Mouse (Mus musculus) liver, postnatal 0 days (tissue): ENCODE results near the gene Mmp14. TPM values are rescaled to one million over a fixed set of nuclear protein-coding genes. Genes with fewer than 3 reads are reported as not detected.

ENCODE experiments used
- ATAC-seq: fragments of 200-750 bp; cut with Nextera tagmentation; 2 replicates; pipeline ENCODE4 v1.8.0; 2017; ENCODE audit warnings: mild to moderate bottlenecking, moderate library complexity
- DNase-seq: peaks from one replicate; pipeline ENCODE4 v3.0.0-alpha.2; 2016
- H3K27ac ChIP-seq: fragments of 300-500 bp; sonication (generic); 2 replicates; pipeline ENCODE4 v1.5.1; 2014; ENCODE audit warnings: antibody characterized with exemption, moderate library complexity, mild to moderate bottlenecking, low read depth
- H3K27me3 ChIP-seq: fragments of 300-500 bp; sonication (generic); 2 replicates; pipeline ENCODE4 v1.6.1; 2014; ENCODE audit warnings: low read length, control low read depth, mixed read lengths; ENCODE audit not compliant: insufficient read depth
- H3K36me3 ChIP-seq: fragments of 300-500 bp; sonication (generic); replicated peaks from 2 replicates; pipeline ENCODE4 v1.6.1; 2014; ENCODE audit warnings: mild to moderate bottlenecking, control low read depth, low read length, moderate library complexity, mixed read lengths; ENCODE audit not compliant: insufficient read depth
- H3K4me1 ChIP-seq: fragments of 300-500 bp; sonication (generic); 2 replicates; pipeline ENCODE4 v1.6.1; 2014; ENCODE audit warnings: antibody characterized with exemption, mild to moderate bottlenecking, control low read depth; ENCODE audit not compliant: insufficient read depth
- H3K4me2 ChIP-seq: fragments of 300-500 bp; sonication (generic); 2 replicates; pipeline ENCODE4 v1.6.1; 2014; ENCODE audit warnings: low read depth, mild to moderate bottlenecking, low read length, moderate library complexity, mixed read lengths
- H3K4me3 ChIP-seq: fragments of 300-500 bp; sonication (generic); 2 replicates; pipeline ENCODE4 v1.5.1; 2014; ENCODE audit warnings: low read depth, low read length
- H3K9ac ChIP-seq: fragments of 300-500 bp; sonication (generic); replicated peaks from 2 replicates; pipeline ENCODE4 v1.6.1; 2014; ENCODE audit warnings: mild to moderate bottlenecking, moderate library complexity
- H3K9me3 ChIP-seq: fragments of 300-500 bp; sonication (generic); 2 replicates; pipeline ENCODE4 v1.6.1; 2016; ENCODE audit warnings: mild to moderate bottlenecking, control low read depth, low read length, mixed read lengths
- CTCF ChIP-seq: sonication (generic); IDR thresholded peaks from 2 replicates; pipeline ENCODE4 v1.5.1; 2016; ENCODE audit warnings: antibody characterized with exemption, low read depth
- EP300 ChIP-seq: IDR thresholded peaks from 2 replicates; pipeline ENCODE4 v1.6.1; 2016; ENCODE audit warnings: antibody characterized with exemption, low read depth, mild to moderate bottlenecking
- WGBS: fragments of 180-500 bp; shearing (Covaris S2); extraction: QIAGEN DNeasy Blood & Tissue Kit; methylation state at CpG from one replicate; pipeline ENCODE4 v1.1.7; 2014; ENCODE audit not compliant: insufficient replicate concordance; 5-methylcytosine and 5-hydroxymethylcytosine counted together
- polyA plus RNA-seq: library from polyadenylated mRNA; unstranded; fragments of >200 nt; fragmentation: Nextera tagmentation; extraction: Ambion mirVana; gene quantifications from 2 replicates; pipeline ENCODE4 v1.2.1, GENCODE M21; 2015

Mmp14 gene
- polyA plus RNA-seq, 1 experiment from 2014 or later, result 38.1 TPM

DNA sequence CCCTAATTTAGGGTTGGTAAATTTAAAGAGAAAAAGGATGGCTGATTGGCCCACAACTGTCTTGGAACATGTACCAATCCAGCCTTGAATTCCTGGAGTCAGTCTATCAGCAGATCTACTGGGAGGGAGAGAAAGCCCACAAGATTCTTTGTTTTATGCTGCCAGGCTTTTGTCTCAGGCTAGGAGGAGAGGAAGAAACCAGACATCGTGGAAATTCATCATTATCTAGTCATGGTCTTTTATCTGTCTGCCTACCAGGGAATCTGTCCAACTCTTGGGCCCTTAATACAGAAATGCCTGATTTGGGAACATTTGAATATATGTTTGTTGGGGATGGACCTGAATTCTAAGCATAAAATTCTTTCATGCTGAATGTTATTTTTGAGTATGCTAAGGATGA lies 5.9 kb upstream of the Mmp14 start:
- Histone ChIP-seq H3K9me3 (no peaks in the 10 kb centered on the region), H3K27me3 (no peaks in the 10 kb centered on the region), H3K36me3 (peaks cover 4% of the 10 kb centered on the region), H3K4me1 (peaks cover 50% of the 10 kb centered on the region), H3K27ac (peak overlapping the region; percentile 70; the same call in 1 of the 2 replicates), H3K9ac (no peak overlapping the region), H3K4me2 (peak overlapping the region; percentile 94), H3K4me3 (0 out of 2 replicates have a peak overlapping the region, but pooled peaks have one; percentile 77)
- 48% methylated on average over 1 of the region's 1 CpGs for WGBS
- ATAC-seq (no peak), DNase-seq (no peak)
- no peak for TF ChIP-seq CTCF
- TF ChIP-seq EP300, result no peak

DNA sequence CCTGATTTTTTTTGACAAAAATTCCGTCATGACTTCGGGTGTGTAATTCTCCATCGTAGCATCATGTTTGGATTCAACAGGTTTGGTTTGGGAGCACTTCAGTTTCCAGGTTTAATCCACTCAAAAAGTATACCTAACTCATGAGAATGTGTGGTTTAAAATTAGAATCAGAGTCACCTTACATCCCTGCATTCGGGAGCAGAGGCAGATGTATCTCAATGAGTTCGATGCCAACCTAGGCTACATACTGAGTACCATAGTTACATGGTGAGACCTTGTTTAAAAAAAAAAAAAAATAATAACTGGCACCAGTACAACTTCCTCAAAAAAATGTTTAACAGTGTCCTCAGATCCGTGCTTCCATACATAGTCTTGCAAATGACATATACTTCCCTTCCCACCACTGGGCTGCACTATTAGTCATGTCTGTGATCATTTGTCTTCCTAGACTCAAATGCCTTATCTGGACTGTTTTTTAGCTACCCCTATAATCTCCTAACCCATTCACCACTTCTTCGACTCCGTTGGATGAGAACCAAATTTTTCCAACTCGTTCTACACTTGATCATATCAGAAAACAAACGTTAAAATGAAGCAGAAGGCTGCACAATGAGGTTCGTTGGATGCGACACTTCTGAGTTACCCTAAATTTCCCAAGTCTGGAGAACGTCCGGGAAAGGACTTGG lies 5.3 kb upstream of the Mmp14 start:
- ATAC-seq, result peak; percentile 33
- WGBS, result 28% methylated on average over 14 of the region's 14 CpGs
- Histone ChIP-seq H3K27me3 (no peaks in the 10 kb centered on the region), H3K4me1 (peaks cover 54% of the 10 kb centered on the region), H3K4me3 (peak overlapping the region; percentile 77), H3K9me3 (no peaks in the 10 kb centered on the region), H3K27ac (peak overlapping the region; percentile 87), H3K36me3 (peaks cover 4% of the 10 kb centered on the region), H3K4me2 (peak overlapping the region; percentile 94), H3K9ac (peak overlapping the region; percentile 81)
- no peak for DNase-seq
- TF ChIP-seq CTCF (no peak), EP300 (no peak)

GRCm38 (mm10) chr14:54426689-54427398 lies 4.6 kb upstream of the Mmp14 start, which contains the start of gene Mrpl52:
Gene Mrpl52, plus strand, starts transcription at chr14:54426909.
- WGBS, result under 1% methylated on average over 48 of the region's 48 CpGs
- peaks cover 58% of the 10 kb centered on the region for H3K4me1 ChIP-seq
- peak within 1 kb of the TSS; percentile 77 for H3K4me3 ChIP-seq
- ATAC-seq, result peak; percentile 77
- TF ChIP-seq CTCF (no peak), EP300 (peak; percentile 79)
- peak within 1 kb of the TSS; percentile 94 for H3K4me2 ChIP-seq
- H3K36me3 ChIP-seq, result peaks cover 4% of the 10 kb centered on the region
- peaks cover 1% of the 10 kb centered on the region; the same call in 1 of the 2 replicates for H3K27me3 ChIP-seq
- no peaks in the 10 kb centered on the region for H3K9me3 ChIP-seq
- DNase-seq, result peak; percentile 94
- peak within 1 kb of the TSS; percentile 81 for H3K9ac ChIP-seq
- H3K27ac ChIP-seq, result peak within 1 kb of the TSS; percentile 87

- TF ChIP-seq CTCF (no peak), EP300 (no peak)
- H3K4me3 ChIP-seq, result peak overlapping the region; percentile 77
- no peak overlapping the region for H3K27ac ChIP-seq
- H3K4me1 ChIP-seq, result peaks cover 64% of the 10 kb centered on the region
- H3K36me3 ChIP-seq, result peaks cover 4% of the 10 kb centered on the region
- ATAC-seq (no peak), DNase-seq (no peak)
- WGBS, result 79% methylated on average over 7 of the region's 7 CpGs
- peaks cover 6% of the 10 kb centered on the region; the same call in 1 of the 2 replicates for H3K27me3 ChIP-seq
- no peak overlapping the region for H3K9ac ChIP-seq
- H3K4me2 ChIP-seq, result peak overlapping the region; percentile 94
- no peaks in the 10 kb centered on the region for H3K9me3 ChIP-seq
Observed at GRCm38 (mm10) chr14:54427696-54428095, 3.7 kb upstream of the Mmp14 start.

DNA sequence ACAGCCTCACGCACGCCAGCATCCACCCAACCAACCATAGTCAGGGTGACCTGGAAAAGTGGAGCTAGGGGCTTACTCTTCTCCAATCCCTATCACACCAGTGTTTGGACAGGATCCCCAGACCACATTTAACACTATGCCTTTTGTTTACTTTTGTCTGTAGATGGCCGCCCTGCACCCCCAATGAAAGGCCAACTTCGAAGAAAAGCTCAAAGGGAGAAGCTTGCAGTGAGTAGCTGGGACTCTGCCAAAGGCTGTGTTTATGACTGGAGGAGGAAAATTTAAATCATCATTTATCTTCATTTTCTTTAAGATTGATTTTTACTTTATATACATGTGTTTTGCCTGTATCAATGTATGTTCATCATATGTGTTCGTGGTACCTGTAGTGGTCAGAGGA lies 3.0 kb upstream of the Mmp14 start:
- Histone ChIP-seq H3K36me3 (peaks cover 4% of the 10 kb centered on the region), H3K4me3 (no peak overlapping the region), H3K27me3 (peaks cover 6% of the 10 kb centered on the region; the same call in 1 of the 2 replicates), H3K4me2 (no peak overlapping the region), H3K9me3 (no peaks in the 10 kb centered on the region), H3K4me1 (peaks cover 71% of the 10 kb centered on the region), H3K9ac (no peak overlapping the region), H3K27ac (no peak overlapping the region)
- ATAC-seq, result no peak
- no peak for DNase-seq
- no peak for TF ChIP-seq EP300
- TF ChIP-seq CTCF, result no peak
- WGBS, result 83% methylated on average over 5 of the region's 5 CpGs

DNA sequence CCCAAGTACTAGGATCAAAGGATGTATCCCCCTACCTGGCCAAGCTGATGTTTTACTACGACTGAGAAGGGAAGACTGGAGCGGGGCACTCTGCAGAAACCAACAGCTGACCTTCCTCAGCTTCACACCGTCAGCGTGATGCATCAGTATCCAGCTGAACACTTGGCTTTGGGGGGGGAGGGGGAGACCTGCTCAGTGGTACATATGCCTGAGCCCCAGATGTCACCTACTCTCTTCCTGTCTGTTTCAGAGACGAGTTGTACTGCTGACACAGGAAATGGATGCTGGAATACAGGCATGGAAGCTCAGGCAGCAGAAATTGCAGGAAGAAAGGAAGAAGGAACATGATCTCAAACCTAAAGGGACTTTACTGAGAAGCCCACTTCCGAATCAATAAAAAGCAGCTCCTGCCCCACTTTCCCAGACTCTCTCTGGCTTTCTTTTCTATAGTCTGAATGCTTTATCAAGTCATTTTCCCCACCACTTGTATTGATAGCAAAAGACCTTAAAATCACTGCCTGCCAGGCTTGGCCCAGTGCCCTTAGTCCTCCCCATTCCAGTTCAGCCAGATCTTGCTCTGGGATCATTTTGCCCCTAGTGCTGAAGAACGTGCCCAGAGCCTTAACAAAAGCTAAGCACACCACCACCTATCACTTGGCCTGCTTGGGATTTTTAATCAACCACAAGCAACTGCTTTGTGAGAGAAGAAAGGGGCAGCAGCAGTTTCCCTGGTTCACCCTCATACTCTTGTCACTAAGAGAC lies 1.9 kb upstream of the Mmp14 start:
- Histone ChIP-seq H3K27me3 (peaks cover 6% of the 10 kb centered on the region; the same call in 1 of the 2 replicates), H3K4me1 (peaks cover 71% of the 10 kb centered on the region), H3K9ac (no peak overlapping the region), H3K27ac (peak overlapping the region; percentile 92), H3K9me3 (no peaks in the 10 kb centered on the region), H3K4me2 (no peak overlapping the region; the same call in 1 of the 2 replicates), H3K4me3 (no peak overlapping the region), H3K36me3 (peaks cover 4% of the 10 kb centered on the region)
- no peak for TF ChIP-seq CTCF
- TF ChIP-seq EP300, result no peak
- ATAC-seq (no peak), DNase-seq (no peak)
- 49% methylated on average over 7 of the region's 7 CpGs for WGBS
